Mouse (Mus musculus) cerebellum, adult 9-10 months (tissue): ENCODE measurements around the gene St5.

Source experiments
- DNase-seq: peaks from one replicate; pipeline ENCODE4 v3.0.0; 2022

St5 gene

DNA sequence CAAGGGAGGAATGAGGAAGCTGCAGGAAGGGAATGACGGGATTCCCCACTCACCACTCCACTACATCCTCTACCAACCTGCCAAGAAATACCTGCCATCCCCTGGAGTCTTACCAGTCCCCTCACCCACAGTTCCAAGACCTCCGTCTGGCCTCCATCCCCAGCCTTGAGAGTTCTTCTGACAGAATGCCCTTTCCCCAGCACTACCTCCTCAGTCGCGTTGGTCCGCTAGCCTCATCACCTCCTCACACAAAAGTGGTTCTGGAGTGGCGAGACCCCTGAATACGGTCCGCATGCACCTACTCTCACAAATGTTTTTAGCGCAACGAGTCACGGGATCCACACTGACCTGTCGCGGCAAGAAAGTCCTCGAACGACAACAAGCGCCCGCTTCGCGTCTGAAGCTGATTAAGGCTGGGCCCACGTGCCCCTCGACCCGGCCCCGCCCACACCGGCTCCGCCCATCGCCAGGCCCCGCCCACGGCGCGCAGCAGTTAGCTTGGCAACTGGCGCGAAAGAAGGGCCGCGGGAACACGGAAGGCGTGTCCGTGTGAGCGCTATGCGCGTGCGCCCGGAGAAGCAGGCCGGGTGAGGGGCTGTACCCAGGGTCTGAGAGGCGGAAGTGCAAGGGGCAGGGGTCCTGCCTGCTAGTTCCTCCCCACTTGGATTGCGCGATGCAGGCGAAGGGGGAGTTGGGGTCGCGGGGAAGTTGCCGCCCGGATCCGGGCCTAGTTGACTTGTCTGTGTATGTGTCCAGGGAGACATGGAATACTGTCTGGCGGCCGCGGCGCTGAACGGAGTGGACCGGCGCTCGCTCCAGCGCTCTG lies at the start of gene St5, which contains the start of gene Akip1:
Gene St5 (minus strand): TSS at position 416 of the 826 bp plus-strand sequence.
Gene Akip1 (plus strand): TSS at position 501 of the 826 bp plus-strand sequence.
- peak; percentile 86 for DNase-seq

GRCm38 (mm10) chr7:109752008-109752925 lies 48.9 kb upstream of the St5 start, which contains the start of gene Tmem9b:
Gene Tmem9b (minus strand): TSS chr7:109752875.
- DNase-seq = peak; percentile 69

DNA sequence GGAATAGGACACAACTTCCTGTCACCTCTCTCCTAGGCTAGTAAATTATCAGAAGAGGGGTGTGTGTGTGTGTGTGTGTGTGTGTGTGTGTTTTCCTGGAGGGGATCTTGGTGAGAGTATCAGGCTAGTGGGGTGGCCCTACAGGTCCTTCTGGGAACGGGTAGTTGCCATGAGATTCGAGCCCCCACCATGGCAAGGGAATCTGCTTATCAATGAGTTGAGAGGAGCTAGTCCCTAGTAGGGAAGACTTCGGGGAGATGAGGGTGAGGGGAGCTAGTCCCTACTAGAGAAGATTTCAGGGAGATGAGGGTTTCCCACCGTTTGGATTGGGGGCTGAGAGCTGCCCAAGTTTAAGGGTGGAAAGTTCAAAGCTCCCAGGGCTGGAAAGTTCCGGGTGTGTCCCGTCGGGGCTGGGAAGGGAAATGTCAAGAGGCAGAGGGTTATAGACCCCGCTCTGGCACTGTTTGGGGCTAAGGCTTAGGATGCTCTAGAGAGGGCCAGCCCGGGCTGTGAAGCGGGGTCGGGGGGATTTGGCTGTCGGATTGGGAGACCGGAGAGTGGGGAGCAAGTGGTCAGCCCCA lies 48.1 kb upstream of the St5 start:
- no peak for DNase-seq

DNA sequence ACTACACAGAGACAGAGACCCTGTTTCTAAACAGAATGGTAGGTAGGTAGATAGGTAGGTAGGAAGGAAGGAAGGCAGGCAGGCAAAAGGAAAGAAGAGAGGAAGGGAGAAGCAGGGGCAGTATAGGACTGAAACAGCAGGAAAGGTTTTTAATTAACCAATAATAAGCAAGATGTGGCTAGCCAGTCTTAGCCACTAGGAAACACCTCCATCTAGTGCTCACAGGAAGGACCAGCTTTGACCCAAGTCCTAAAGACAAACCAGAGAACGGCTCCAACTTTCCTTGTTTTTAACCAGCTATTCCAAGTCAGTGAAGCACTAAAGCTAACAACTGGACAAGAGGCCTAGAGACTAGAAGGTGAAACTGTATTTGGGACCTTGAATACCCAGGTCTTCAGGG lies 44.3 kb upstream of the St5 start:
- no peak for DNase-seq

DNA sequence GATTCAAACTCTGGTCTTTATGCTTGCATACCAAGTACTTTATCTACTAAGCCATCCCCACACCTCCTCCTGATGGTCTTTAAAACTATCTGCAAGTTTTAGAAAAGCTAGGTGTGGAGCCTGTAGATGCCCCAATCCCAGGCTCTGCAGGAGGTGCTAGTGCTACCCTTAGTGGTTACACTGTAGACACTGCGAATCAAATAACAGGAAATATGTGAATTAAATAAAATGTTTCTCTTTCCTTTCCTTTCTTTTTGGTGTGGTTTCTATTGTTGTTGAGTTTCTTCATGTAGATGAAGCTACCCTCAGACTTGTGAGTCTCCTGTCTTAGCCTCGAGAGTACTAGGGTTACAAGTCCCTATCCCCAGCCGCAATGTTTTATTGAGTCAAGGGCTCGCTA lies 38.3 kb upstream of the St5 start:
- DNase-seq = no peak

DNA sequence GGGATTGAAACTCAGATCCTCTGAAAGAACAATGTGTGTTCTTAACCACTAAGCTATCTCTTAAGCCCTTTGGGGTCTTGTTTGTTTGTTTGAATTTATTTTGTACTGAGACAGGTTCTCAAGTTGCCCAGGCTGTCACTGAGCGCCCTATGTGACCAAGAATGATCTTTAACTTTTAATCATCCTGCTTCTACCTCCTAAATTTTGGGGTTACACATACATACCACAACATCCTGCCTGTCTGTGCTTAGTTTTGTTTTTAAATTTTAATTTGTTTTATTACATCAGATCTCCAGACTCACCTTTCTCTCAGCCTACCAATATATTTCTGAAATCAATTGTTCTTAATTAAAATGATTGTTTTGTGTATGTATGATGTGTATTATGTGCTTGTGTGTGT lies 37.7 kb upstream of the St5 start:
- DNase-seq = no peak

- no peak for DNase-seq
These were observed 36.5 kb upstream of the St5 start for GRCm38 (mm10) chr7:109739822-109740370.

GRCm38 (mm10) chr7:109734806-109735205 lies 31.4 kb upstream of the St5 start:
- DNase-seq = no peak

DNA sequence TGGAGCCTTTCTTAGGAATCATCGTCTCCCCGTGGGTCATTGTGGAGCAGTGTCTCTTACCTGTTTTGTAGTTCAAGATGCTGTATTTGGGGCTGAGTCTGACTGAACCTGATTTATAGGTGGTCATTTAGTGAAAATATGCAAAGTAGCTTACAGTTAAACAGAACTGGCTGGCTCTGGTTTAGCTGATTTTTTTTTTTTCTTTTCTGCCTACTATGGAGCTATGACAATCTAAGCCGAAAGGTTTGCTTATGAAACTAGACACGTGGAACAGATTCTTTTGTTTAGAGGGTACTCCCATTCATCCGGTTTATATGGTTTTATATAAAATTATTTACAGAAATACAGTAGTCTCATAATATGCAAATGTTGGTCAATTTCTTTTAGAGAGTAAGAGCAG lies 28.2 kb upstream of the St5 start, which contains the start of gene Ascl3:
Gene Ascl3 (minus strand): TSS at position 101 of the 400 bp plus-strand sequence.
- DNase-seq = no peak

DNA sequence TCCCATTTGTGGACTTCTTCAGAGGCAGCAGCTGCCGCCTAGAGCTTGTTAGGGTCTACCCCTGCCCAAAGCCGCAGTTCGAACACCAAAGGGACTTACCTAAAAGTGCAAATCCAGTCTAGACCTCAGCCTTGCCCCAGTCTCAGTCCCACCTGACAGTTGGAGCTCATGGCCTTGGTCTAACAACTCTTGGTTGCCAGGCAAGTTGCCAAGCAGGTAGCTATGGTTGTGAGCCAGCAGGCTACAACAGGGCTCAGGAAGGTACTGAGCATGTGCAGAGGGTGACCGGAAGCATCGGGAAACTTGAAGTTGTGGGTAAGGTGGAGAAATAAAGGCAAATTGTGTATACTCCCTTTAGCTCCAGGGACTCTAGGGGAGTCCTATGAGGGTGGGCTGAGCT lies 20.3 kb upstream of the St5 start, which contains the start of gene BC051019:
Gene BC051019 (minus strand): TSS at position 154 of the 400 bp plus-strand sequence.
- DNase-seq = no peak

GRCm38 (mm10) chr7:109723114-109723513 lies 19.7 kb upstream of the St5 start:
- no peak for DNase-seq

- DNase-seq = no peak
These were observed 19.2 kb upstream of the St5 start for GRCm38 (mm10) chr7:109722618-109723017.

DNA sequence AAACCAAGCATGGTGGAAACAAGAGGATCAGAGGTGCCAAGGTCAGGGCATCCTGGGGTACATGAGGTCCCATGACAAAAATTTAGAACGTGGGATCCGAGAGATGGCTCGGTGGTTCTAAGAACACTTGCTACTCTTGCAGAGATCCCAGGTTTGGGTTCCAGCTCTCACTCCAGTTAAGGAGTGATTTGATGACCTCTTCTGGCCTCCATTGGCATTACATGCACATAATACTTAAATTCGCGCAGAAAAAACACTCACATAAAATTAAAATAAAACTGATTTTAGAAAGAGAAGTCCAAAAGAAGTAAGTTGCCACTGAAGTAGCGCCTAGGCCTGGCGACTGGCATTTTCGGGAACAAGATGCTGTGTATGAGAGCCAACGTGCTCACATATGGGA lies 15.9 kb upstream of the St5 start:
- DNase-seq = peak; percentile 38

GRCm38 (mm10) chr7:109713434-109713982 lies 10.1 kb upstream of the St5 start:
- DNase-seq = no peak

GRCm38 (mm10) chr7:109712198-109712597 lies 8.8 kb upstream of the St5 start:
- DNase-seq = no peak

GRCm38 (mm10) chr7:109710069-109710468 lies 6.7 kb upstream of the St5 start:
- no peak for DNase-seq

- no peak for DNase-seq
These were observed 5.6 kb upstream of the St5 start for GRCm38 (mm10) chr7:109708961-109709382.

DNA sequence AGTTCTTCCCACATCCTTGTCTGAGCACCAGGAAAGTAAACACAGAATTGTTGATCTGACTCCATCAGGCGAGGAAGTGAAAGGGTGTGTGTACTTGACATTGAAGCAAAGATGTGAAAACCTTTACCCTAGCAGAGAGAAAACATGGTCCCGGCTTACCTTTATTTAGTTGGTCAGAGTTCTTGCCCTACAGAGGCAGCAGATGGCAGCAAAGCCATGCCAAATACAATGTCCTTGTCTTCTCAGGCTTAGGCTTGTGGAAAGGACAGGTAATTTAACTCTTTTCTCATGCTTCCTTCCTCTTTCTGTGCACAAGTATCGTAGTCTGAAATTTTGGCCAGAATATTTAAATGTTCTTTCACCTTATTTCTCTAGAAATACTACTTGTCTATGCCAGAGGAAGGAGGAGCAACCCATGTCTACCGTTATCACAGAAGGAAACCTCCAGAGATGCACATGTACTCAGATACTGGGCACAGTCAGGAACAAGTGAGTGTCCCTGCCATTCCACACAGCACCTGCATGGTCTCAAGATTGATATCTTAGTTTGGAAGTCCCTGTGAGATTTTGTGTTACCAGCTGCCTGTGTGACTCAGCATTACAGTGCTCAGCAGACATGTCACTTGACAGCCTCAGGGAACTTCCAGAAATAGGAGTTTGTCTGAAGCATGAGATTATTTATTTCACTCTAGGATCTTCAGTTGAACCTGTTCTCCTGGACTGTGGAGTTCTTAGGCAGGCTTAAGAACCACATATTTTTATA lies 3.8 kb upstream of the St5 start:
- DNase-seq = peak; percentile 81

- DNase-seq = peak; percentile 7
These were observed 1.1 kb upstream of the St5 start for GRCm38 (mm10) chr7:109704461-109704860.

DNA sequence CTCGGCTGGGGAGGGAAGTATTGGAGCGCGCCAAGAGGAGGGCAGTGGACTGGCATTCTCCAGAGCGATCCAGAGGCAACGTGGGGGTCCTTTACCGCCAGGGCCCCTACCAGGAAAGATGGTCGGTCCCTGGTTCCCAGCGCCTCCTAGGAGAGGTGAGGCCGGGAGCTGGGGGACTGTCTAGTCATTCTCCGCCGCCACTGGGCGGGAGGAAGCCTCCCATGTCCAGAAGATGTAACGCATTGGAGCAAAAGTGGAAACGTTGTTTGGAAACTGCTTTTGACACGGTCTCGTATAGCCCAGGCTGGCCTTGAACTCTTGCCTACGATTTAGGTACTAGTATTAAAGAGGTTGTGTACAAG lies 592 bp upstream of the St5 start:
- DNase-seq = no peak

GRCm38 (mm10) chr7:109702721-109703120 lies 684 bp downstream of the St5 start:
- DNase-seq = peak; percentile 20

DNA sequence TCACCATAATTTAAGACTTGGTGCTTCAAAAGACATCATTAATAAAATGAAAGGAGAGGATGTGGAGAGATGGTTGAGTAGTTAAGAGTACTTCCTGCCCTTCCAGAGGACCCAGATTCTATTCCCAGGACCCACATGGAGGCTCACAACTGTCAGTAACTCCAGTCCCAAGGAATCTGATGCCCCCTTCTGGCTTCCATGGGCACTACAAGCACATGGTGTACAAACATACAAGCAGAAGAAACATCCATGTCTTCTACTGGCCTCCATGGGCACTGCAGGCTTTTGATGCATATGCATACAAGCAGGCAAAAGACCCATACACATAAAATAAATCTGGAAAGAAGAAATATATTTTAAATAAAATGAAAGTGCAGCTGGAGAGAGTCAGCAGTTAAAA lies 3.2 kb downstream of the St5 start:
- no peak for DNase-seq
